Mouse (Mus musculus) lung, postnatal 14 days (tissue): ENCODE data around the gene Kcnma1.
A peak's percentile ranks its signal among the peaks of the same experiment; 100 is the strongest.

Source experiments
- DNase-seq: peaks from one replicate; pipeline ENCODE4 v3.0.0; 2021

The Kcnma1 gene

DNA sequence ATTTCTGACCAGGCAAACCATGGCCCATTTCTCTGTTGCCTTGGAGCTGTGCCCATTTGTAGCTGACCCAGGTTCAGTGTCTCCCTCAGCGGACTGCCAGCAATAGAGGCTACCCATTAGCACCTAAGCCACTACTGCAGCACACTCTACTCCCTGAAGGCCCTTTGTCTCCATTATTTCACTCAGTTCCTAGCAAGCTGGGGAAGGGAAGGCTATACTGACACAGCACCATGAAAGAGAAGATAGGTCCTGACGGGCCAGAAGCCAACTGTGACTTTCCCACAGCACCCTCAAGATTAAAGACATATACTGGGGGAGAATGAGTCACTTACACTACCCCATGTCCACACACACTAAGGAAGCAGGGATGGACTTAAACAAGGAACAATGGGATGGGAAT lies 251.8 kb downstream of the Kcnma1 start:
- no peak for DNase-seq

DNA sequence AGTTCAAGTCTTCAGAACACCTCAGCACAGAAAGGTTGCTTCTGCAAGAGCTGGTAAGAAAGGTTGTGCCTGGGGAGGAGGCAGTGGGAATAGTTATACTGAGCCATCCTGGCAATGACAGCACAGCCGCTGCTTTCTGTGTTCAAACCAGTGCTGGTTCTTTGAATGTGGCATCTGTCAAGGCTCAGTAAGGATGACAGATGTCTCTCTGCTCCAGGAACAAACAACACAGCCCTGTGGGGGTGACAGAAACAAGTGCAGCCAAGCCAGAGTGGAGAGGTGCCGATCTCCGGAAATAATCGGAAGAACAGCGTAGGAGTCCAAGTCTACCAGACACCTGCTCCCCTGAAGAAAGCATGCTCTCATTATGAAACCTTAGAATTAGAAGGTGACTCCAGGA lies 254.7 kb downstream of the Kcnma1 start:
- DNase-seq = no peak

DNA sequence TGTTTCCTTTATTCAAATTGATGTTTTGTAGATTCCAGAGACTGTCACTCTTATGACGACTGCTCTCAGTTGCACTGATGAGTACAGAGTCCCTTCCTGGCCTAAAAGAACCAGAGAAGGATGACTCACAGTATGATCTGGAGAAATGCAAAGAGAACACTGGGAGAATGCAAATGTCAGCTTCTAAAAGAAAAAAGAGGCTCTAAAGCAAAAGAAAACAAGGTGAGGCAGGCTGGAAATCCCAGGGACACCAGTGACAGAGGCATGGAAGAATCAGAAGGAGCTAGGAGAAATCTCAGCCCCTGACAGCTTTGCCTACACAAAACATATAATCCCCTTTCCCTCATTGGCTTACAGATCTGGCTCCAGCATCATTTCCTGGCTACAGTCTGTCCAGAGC lies 255.9 kb downstream of the Kcnma1 start:
- DNase-seq = no peak

DNA sequence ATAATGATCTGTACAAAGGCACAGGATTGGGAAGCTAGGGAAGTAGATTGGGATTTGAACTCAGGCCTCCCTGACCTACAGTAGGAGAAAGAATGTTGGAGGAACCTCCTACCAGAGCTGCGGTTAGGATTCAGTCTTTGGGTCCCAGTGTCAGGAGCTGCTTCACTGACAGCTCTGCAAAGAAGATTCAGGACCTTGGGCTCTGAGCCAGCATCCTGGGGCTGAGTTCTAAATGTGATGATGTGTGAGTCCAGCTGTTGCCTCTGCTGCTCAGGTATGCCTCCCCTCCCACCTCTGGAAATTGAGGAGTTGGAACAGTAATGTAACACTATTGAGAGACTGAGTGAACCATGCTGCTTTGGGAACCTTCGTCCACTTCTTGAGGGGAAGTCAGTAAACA lies 266.3 kb downstream of the Kcnma1 start:
- DNase-seq = no peak

DNA sequence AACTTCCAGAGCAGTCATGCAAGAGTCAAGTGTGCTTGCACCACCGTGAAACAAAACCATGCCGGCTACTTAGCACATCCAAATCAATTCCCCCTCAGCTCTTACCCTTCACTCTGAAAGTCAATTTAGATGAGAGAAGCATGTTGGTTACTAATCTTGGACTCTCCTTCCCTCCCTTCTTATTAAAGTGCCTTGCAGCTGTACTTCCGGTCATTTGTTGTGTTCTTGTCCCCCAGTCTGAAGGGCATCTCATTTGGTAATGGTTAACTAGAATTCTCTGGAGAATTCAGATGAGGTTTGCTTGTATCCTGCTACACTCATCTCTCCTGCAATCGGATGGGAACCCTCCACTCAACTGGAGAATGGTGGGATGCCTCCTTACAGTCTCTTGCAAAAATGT lies 267.3 kb downstream of the Kcnma1 start:
- no peak for DNase-seq

DNA sequence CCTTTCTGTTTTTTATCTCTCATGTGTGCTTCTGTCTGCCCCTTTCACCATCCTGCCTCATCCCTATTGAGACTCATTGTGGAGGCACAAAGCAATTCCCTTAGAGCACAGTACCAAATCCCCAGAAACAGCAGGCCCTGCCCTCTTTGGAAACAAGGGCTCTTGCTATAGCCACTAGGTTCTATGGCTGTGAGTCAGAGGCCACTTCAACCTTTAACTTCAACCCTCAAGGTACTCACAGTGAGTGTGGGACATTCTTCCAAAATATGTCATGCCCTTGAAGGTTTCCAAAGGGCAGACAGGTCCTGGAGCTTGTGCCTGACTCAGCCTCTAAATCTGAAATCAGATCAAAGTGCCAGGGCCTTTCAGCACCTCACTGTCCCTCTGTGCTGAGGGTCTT lies 272.8 kb downstream of the Kcnma1 start:
- no peak for DNase-seq

DNA sequence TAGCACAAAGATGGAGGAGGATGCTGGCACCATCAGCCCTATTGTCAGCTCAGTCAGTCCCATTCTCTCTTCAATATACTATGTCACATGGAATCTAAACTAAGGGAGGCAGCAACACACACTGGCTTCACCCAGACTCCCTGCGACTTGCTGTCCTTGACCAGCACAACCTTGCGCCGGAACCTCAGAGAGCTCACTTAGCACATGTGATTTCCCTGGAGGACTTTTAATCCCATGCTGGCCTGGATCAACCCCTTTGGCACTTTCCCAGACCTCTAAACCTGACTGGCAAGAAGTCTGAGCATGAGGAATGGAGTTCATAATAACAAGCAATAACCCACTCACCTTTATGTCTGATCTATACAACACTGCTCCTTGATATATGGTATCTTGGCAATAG lies 280.1 kb downstream of the Kcnma1 start:
- DNase-seq = no peak

DNA sequence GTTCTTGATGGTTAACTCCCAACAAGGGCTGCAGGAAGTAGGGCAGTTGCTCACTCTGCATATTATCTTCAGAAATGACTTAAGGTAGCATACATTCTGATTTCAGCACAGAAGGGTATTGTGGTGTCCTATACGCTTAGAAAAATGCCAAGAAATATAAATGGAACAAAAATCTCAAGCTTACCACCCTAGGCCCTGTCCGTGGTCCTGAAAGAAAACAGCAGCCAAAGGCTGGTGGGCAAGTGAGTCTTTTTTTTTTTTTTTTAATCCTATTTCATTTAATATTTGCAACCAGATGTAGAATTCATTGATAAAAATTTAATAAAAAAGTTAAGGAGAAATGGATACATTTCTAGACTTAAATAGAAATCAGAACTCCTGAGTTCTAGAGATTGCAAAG lies 284.9 kb downstream of the Kcnma1 start:
- DNase-seq = no peak

DNA sequence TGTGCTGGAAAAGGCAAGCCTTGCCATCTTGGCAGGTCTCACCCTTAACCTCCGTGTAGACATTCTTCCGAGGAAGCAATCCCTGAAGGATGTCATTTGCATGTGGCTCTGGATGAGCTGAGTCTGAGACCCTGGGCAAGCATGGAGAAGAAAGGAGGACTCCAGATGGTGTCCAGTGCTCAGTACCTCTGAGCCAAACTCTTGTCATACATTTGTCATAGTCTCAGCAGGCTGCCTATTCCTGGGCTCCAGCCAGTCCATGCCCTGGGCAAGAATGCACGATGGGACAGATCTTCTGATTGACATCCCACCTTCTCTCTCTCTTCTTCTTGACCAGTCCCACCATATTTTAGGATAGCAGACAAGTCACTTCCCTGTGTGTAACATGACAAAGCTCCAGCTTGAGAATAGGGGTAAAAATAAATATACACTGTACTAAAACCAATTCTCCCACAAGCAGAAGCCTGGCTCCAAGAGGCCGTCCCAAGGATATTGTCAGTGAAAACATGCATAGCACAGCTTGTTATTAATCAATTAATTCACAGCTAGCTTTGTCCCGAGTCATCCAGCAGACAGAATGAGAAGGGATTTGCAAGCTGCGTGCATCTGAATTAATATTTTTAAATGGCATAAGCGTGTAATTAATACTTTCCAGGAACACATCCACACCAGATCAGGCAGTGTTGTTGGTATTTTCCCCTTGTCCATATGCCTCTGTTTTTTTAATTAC lies 290.4 kb downstream of the Kcnma1 start:
- DNase-seq = no peak

DNA sequence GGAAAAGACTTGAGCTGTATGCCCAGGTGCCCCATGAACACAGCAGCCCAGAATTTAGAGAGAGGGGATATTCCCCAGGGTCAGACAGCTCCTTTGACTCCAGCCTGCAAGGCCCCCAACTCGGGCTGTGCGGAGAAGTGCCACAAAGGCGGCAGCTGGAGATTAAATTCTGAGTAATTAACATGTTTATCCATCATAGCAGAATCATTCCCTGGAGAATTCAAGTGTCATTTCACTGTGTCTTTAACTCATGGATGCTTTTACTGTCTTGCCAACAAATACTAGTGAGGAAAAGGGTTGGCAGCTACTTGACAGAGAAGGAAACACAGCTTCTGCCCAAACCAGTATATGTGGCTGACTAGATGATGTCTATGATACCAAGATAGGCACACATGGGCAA lies 295.0 kb downstream of the Kcnma1 start:
- no peak for DNase-seq

DNA sequence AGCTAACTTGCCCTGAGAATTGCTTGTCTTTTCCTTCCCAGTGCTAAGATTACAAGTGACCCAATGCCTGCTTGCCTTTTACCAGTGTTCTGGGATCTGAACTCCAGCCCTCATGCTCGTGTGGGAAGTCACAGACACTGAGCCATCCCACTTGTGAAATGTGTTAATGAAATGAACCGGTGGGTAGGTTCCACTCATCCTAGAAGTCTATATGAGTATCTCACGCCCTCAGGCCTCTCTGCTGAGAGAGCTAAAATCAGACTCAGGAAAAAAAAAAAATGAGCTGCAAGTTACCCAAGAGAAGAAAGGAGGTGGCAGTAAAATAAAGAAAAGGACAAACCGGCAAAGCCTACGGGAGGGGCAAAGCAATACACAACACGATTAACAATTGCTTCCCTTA lies 295.6 kb downstream of the Kcnma1 start:
- no peak for DNase-seq

DNA sequence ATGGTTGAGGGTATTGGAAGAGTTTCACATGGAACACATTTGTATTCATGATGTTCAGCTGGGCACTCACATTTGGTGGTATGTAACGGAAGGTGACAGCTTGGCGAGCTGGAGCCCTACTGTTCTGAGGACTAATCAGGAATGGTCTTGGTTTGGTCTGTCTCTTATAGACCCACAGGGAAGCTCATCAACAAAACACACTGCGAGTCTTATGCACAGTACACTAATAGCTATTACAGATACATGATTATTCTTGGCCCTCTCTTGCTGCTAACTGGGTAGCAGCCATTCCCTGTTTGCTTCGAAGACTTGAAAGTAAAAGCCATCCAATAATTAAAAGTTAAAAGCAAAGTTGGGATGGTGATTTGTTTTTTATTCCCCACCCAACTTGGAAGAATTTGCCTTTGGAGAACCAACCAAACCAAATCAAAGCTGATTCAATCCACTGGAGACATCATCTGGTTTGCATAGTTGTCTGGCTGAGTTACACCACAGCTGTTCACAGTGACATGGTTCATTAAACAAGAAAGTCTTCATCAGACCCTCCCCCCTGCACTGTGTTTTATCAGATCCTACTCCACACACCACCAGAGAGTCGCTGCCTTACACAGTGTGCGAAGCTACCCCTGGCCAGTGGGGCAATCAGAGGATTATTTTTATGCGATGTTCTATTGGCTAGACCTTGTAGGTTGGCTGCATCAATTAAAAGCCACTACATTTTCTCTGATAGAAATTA lies 299.7 kb downstream of the Kcnma1 start:
- no peak for DNase-seq

DNA sequence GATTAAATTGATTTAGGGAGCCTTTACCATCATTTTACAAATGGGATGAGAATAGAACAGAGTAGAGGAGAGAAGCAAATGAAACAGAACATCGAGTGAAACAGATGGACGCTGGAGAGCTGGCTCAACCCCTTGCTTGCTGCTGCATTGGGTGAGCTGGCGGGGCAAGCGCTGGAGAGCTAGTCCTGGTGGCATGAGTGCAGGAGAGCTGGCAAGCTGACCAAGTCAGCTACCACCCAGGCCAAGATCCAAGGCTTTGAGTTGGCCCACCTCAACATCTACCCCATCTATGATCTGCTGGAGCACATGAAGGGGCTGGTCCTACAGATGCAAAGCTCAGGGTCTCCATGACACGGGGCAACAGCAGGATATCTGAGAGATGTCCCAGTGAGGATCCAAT lies 301.4 kb downstream of the Kcnma1 start:
- DNase-seq = no peak

DNA sequence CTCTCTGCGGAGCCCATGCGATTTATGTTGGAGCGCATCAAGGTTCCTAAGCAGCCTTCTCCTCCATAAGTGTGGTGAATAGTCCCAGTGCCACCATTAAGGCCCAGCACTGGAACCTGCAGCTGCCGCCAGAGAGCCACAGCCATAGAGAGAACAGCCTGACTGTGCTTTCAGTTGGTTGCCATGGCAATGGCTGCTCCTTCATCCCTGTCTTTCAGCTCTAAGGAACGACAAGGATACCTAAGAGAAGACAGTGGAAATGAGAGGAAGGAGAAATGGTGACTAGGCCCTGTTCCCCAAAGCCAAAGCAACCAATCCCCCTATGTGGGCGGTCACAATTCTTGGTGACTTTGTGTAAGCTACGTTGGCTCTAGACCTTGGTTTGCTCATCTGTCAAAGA lies 303.3 kb downstream of the Kcnma1 start:
- DNase-seq = no peak

DNA sequence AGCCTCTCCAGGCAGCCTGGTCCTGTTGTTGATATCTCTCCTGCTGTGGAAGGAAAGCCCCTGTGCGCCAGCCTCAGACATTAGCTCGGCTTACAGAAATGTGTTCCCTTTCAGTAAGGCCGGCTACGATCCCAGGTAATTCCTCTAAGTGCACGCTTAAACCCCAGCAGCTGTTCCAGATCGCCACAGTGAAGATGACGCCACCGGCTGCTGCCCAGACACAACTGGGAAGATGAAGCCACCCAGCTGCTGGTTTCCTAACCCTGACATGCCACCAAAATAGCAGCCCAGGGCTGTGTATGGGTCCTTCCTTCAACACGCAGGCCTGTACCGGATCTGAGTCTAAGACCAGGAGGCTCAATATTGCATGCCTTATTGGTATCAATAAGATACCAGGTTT lies 307.5 kb downstream of the Kcnma1 start:
- peak; percentile 24 for DNase-seq

DNA sequence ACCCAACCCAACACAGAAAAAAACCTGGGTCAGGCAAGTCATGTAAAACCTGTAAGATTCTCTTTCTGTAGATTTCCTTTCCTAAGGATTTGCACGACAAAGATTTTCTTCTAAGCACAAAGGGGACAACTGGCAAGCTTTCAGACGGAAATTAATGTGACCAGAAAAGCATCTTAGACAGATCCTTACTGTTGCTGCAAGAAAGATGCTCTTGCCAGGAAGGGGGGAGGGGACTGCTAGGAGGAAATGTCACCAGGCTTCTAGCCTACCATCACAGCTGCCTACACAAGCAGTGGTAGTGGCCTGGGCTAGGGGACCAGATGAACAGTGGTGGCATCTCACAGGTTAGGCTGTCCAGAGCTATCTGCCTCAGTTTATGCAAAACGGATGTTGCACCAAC lies 308.6 kb downstream of the Kcnma1 start:
- peak; percentile 5 for DNase-seq

DNA sequence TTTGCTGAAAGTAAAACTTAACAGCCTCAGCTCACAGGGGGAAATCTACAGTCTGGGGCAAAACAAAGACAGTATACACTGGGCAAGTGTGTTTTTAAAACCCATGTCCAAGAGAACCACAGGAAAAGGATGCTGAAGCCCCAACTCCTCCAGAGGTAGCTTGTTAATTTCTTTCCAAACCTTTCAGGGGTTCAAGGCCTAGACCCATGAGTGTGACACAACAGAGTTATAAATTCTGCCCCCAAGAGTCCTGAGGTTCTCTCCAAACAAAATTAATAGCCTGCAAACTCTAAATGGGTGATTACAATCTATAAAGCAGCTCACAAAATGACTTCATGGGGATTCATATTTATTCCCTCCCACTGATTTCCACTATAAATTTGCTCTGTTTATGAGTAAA lies 310.0 kb downstream of the Kcnma1 start:
- DNase-seq = no peak

DNA sequence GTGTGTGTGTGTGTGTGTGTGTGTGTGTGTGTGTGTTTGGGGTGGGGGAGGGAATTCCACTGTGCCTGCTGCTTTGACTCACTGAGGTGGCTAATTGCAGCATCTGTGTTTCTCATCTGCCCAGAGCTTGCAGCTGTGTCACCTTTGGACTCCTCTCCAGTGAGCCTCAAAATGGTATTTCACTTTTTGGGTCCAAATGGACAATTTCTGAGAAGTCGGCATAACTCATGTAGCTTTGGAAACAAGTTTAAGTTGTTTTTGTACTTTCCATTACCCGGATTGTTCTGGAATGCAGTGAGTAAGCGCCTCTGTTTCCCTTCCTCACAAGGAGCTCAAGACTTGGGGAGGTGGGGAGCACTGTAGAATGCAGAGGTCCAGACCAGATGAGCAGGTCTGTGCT lies 317.9 kb downstream of the Kcnma1 start:
- DNase-seq = no peak

DNA sequence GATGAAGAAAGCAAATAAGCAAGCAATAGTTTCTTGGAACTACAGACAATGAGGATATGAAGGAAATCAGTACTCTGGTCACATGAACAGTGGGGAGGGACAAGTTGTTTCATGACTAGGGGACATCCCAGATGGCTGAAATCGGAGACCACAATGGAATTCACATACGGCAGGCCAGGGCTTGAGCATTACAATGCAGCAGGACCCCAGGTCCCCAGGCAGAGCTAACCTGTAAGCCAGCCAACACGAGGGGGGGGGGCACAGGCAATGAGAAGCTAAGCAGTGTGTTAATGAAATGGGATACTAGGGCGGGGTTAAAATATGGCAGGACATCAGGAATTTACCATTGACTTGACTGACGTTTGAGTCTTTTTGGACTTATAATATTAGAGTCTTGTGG lies 324.6 kb downstream of the Kcnma1 start:
- no peak for DNase-seq

DNA sequence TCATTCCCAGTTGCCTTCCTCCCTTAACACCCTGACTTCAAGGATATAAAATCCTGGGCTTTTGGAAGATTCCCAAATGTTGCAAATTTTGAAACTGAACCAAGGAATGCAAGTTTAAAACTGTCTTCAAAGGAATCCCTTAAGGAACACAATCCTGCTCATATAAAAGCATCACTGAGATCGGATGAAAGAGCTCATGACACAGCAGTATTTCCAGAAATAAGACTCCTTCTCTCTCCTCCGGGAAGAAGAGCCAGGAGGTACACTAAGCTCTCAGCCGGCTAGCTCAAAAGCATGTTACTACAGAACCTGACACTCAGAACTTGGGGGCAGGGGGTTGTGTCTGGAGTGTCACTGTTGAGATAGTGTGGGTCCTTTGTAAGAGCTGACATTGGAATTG lies 325.8 kb downstream of the Kcnma1 start:
- no peak for DNase-seq

DNA sequence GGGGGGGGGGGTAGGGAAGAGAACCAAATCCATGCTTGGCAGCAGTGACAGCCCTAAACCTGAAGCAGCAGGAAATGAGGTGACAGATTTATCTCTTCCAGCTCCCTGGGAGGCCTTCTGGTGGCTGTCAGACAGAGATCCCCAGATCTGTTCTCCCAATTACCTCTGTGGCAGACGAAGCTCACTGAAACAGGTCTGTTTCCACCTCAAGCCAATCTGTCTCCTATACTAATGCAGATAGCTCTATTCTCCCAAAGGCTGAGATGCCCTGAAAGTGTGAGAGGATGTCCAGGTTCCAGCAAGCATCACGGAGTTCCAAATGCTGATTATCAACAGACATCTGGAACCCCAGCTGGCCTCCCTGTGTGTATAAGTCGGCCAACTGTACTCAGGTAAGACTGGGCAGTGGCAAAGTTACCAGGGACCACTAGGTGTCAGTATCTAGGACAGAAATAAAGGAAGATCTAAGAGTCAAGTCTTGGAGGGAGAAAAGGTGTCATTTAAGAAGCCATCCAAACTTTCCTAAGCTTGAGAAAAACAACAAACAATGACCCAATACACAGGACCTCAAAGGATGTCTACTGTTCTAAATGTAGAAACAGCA lies 329.7 kb downstream of the Kcnma1 start:
- DNase-seq = no peak

DNA sequence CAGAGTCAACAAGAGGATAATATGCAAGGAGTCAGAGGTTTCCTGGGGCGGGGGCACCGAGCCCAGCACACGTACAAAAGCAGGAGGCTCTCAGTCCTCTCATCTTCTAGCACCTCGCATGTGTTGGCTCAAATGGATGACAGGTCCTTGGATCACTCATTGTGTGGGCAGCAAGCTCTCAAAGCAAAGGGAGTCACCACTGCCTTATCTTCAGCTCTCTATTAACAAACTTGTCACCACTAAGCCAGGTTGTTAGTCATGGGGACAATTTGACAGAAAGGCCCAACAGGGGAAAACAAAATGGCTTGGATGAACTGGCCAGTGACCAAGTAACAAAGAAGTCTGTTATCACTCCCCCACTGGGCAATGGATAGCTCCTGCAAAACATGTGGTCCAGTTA lies 331.5 kb downstream of the Kcnma1 start:
- DNase-seq = no peak

DNA sequence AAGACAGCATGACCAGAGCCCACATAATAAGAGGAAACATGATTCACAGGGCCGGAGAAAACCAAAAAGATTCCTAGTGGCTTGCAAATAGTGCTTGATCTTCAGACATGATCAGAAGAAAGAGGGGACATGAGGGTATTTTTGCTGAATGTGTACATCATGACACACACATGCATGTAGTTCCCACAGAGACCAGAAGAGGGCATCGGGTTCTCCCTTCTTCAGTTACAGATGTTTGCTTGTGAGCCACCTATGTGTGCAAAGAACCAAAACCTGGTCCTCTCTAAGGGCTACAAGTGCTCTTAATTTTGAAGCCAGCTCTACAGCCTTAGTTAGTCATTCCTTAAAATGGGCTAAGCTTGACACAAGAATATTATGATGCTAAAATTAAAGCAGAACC lies 334.9 kb downstream of the Kcnma1 start:
- peak; percentile 24 for DNase-seq

DNA sequence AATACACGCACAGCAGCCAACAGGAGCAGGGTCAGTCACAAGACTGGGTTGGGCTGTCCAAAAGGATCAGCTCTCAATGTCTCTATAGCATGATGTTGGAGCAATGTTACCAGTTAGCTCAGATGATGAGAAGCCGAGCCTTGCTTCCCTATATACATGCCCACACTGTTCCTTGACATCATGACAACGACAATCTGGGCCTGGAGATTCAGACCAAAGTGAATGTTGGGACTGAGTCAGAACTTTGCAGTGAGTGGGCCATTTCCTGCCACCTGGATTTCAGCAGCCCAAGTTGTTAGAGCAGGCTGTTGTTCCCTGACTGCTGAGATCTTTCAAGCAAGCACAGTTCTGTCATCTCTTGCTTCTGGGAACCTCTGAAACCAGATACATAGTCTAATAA lies 347.9 kb downstream of the Kcnma1 start:
- no peak for DNase-seq

DNA sequence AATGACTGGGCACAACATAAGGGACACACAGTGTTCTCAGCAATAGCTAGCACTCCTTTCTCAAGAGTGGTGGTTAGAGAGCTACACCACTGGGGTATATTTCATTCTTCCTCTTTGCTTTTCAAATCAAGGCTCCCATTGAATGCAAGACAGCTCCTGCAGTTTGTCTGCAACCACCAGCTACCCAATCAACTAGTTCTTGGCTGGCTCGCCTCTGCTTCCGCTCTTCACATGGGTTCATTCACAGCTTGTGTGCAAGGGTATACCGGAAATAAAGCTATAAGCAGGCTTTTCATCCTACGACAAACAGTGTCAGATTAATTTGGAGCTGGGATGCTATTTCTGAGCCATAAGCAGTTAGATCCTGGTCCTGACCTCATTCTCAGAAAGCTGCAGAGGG lies 362.6 kb downstream of the Kcnma1 start:
- no peak for DNase-seq
